Mouse (Mus musculus): ENCODE results near the gene 4930451I11Rik. TPM values are rescaled to one million over a fixed set of nuclear protein-coding genes. Genes with fewer than 3 reads are reported as not detected.

The 4930451I11Rik gene
- polyA plus RNA-seq, 2 experiments from 2014 or later = not detected

GRCm38 (mm10) chr7:126799468-126800268 is 31.8 kb downstream of the 4930451I11Rik start:
- ATAC-seq = peak; percentile 66

GRCm38 (mm10) chr7:126799050-126799467 is 32.4 kb downstream of the 4930451I11Rik start:
- peak; percentile 86 for ATAC-seq

DNA sequence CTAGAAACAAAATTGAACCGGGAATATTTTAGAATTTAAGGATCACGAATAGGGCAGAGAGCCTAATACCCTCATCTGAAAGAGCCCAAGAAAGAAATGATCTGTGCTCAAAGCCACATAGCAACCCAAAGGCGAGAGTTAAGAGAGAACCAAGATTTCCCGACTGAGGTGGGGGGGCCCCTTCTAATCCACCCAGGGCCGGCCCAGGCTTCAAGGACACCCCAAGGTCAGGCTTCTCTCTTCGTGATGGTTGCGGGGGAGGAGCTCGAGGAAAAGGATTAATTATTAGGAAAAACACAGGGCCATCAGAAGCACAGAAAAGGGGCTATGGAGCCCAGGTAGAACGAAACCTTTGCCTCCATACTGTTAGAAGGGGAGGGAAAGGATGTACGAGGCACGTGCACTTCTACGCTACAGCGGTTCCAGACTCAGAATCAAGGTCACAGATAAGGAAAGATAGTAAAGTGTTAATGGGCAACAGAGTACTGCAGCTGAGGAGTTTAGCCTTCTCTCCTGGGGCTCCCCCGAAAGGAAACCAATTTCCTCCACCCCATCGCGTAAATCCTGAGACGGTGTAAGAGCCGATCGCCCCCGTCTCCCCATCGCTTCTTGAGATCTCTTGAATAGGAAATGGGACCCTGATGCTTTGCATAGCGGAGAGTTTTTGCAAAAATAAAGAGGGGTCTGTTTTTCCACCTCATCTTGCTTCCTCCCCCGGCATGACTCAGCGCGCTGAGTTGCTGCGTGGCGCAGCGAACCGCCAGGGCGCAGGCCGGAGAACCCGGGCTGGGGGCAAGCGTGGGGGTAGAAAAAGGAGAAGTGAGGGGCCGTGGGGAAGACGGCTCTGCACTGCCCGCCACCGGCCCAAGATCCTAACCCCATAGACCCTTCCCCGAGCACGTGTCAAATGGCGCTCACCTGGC is 33.1 kb downstream of the 4930451I11Rik start:
- peak; percentile 13 for ATAC-seq

DNA sequence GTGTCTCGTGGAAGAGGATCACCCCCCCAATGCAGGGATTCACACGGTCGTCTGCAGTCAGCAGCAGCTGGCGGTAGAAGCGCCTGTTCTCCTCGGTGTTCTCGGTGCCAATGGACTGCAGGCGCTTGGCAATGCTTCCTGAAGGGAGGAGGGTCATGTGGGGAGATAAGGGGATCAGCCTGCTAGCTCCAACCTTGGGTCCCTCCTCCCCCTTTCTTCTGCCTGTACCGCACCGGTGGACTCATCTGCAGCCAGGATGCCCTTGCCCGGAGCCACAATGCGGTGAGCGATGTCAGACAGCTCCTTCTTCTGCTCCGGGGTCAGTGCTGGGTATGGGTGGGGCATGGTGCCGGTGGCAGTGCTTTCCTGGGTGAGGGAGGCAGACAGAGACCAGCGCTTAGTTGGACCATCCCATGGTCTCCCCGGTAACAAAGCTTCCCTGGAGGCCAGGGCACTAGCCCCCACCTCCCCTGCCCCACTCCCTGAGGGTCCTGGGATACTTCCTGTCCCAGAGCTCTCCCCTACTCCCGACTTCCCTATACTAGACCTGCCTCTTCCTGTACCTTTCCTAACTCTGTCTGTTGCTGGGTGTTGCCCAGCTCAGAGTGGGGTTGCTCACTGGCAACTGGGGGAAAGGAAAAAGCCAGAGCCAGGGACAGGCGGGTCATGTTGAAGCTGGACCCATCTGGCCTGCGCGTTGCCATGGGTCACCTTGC is 33.9 kb downstream of the 4930451I11Rik start, which contains the start of gene Fam57b:
TSS of gene Fam57b (plus strand) at position 258 of the 716 bp plus-strand sequence.
- ATAC-seq = no peak

- ATAC-seq = no peak
Observed at GRCm38 (mm10) chr7:126796350-126796932, 35.0 kb downstream of the 4930451I11Rik start.

- ATAC-seq = no peak
Observed at GRCm38 (mm10) chr7:126795387-126796317, 35.8 kb downstream of the 4930451I11Rik start.

- peak; percentile 33 for ATAC-seq
Observed at GRCm38 (mm10) chr7:126794271-126794605, 37.2 kb downstream of the 4930451I11Rik start.

DNA sequence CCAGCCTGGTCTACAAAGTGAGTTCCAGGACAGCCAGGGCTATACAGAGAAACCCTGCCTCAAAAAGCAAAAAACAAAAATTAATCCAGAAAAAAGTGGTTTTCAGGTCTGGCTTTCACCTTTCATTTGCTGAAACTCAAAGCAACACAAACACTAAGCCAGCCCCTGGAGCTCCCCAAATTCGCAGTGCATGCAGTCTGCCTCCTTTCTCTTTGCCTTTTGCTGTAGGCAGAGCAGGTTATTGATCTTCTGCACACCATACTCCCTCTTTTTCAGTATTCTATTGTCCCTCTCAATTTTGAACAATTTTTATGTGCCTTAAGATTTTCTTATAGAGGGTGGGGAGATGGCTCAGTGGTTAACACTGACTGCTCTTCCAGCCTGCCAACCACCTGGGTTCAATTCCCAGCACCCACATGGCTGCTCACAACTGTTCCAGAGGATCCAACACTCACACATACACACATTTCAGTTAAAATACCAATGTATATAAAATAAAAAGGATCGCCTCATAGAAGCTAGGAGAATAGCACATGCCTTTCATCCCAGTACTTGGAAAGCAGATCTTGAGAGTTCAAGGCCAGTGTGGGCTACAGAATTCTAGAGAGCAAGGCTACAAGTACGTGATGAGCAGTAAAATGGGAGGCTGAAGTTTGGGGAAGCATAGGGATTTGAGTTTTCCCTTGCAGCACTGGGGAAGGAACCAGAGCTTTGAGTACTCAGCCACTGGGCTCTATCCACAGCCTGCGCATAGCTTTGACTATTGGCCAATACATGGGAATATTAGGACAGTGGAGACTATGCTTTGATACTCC is 37.8 kb downstream of the 4930451I11Rik start:
- ATAC-seq = no peak

- no peak for ATAC-seq
Observed at GRCm38 (mm10) chr7:126792721-126793443, 38.6 kb downstream of the 4930451I11Rik start.

- peak; percentile 85 for ATAC-seq
Observed at GRCm38 (mm10) chr7:126791851-126792720, 39.4 kb downstream of the 4930451I11Rik start, which contains the start of gene Ppp4c. TSS of gene Ppp4c (minus strand) at chr7:126792496.

- no peak for ATAC-seq
Observed at GRCm38 (mm10) chr7:126789141-126789540, 42.3 kb downstream of the 4930451I11Rik start.

GRCm38 (mm10) chr7:126786142-126786541 is 45.3 kb downstream of the 4930451I11Rik start:
- no peak for ATAC-seq

DNA sequence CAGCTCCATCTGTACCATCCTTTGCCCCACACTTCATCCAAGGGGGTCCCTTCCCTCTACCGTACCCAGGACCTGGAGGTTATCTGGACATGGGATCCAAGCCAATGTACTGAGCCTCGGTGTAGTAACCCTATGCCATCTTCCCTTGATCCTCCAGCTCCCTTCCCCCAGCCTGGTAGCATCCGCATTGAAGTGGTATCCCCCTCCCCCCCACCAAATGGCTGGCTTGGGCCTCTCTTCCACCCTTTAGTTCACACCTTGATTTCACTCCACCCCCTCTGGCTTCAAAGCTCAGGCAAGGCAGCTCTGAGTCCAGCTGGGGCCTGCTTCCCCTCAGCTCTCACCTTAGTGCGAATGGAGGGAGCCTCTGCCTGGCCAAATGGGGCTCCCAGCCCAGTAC is 46.4 kb downstream of the 4930451I11Rik start:
- no peak for ATAC-seq

DNA sequence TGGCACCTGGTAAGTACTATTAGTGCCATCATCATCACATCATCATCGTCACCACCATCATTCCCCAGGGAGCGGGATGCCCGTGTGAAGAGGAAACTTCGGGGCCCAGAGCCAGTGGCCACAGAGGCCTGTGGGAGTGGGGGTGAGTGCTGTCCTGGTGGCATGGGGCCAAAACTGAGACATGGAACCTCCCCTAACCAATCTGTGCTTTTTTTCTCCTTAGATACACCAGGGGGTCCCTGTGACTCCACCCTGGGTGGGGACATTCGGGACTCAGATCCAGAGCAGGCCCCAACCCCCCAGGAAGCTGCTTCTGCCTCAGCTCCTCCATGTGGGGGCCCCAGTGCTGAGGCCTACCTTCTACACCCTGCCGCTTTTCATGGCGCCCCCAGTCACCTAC is 47.0 kb downstream of the 4930451I11Rik start:
- ATAC-seq = no peak

DNA sequence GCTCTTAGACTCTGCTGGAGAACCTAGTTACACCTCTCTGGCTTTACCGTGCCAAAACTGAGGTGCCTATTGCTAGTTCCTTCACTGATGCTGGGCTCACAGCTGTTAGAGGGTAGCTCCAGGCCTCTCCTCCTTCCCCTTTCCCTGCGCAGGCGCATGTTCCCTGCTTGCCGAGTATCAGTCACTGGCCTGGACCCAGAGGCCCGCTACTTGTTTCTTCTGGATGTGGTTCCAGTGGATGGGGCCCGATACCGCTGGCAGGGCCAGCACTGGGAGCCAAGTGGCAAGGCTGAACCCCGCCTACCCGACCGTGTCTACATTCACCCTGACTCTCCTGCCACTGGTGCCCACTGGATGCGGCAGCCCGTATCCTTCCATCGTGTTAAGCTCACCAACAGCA is 48.7 kb downstream of the 4930451I11Rik start:
- ATAC-seq = no peak

DNA sequence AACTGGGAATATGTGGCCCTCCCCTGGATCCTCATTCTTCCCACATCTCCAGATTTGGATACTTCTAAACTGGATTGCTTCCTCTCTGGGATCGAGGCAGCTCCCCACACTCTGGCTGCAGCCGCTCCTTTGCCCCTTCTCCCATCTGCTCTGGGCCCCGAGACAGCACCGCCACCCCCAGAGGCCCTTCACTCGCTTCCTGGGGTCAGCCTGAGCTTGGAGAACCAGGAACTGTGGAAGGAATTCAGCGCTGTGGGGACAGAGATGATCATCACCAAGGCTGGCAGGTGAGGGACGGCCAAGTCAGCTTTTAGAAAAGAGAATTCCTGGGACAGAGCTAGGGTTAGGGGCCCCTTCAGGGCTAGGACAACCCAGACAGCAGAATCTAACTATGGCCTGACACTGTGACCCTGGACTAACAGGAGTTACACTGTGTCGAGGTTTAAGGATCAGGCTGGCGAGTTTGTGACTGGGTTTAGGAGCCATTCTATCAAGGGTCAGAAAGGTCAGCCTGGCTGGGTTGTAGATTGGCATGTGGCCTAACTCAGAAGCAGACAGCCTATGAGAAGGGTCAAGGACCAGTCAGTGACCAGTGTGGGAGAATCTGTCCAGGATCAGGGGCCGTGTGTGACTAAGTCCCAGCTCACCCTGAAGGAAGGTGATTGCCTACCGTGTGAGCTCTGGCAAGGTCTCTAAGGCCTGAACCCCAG is 49.6 kb downstream of the 4930451I11Rik start:
- ATAC-seq = no peak

- no peak for ATAC-seq
Observed at GRCm38 (mm10) chr7:126780971-126781635, 50.3 kb downstream of the 4930451I11Rik start, which contains the start of gene Tbx6. TSS of gene Tbx6 (plus strand) at chr7:126781483.
